Mouse (Mus musculus): Measurements from ENCODE around the gene Dcps. TPM values are rescaled to one million over a fixed set of nuclear protein-coding genes. Genes with fewer than 3 reads are reported as not detected.

The Dcps gene
- polyA plus RNA-seq, 1 experiment from 2014 or later, result 85.6 TPM

- 78% methylated on average over 3 of the region's 3 CpGs for WGBS
- peaks cover 59% of the 10 kb centered on the region for H3K4me1 ChIP-seq (replicated peaks)
Measured at GRCm38 (mm10) chr9:35108066-35108465, 67.8 kb downstream of the Dcps start.

GRCm38 (mm10) chr9:35107396-35107795 is 68.5 kb downstream of the Dcps start:
- Histone ChIP-seq H3K27me3 (no peaks in the 10 kb centered on the region), H3K27ac (no peak overlapping the region), H3K4me2 (no peak overlapping the region), H3K4me3 (replicated peaks) (no peak overlapping the region), H3K4me1 (replicated peaks) (peaks cover 57% of the 10 kb centered on the region), H3K36me3 (peaks cover 8% of the 10 kb centered on the region), H3K9ac (replicated peaks) (no peak overlapping the region), H3K9me3 (no peaks in the 10 kb centered on the region)
- ATAC-seq (ENCODE audit: insufficient number of reproducible peaks, insufficient read depth, low FRiP score, low TSS enrichment, low read depth), result no peak
- WGBS, result 93% methylated on average over 5 of the region's 5 CpGs

More at GRCm38 (mm10) chr9:35108066-35108465, 67.8 kb downstream of the Dcps start:
- Histone ChIP-seq H3K27me3 (no peaks in the 10 kb centered on the region), H3K9ac (replicated peaks) (no peak overlapping the region), H3K27ac (no peak overlapping the region), H3K36me3 (peaks cover 4% of the 10 kb centered on the region), H3K4me3 (replicated peaks) (no peak overlapping the region), H3K4me2 (no peak overlapping the region), H3K9me3 (no peaks in the 10 kb centered on the region)
- ATAC-seq (ENCODE audit: insufficient number of reproducible peaks, insufficient read depth, low FRiP score, low TSS enrichment, low read depth), result no peak

GRCm38 (mm10) chr9:35105884-35106880 is 69.7 kb downstream of the Dcps start:
- Histone ChIP-seq H3K9me3 (no peaks in the 10 kb centered on the region), H3K9ac (replicated peaks) (no peak overlapping the region), H3K27me3 (no peaks in the 10 kb centered on the region), H3K4me1 (replicated peaks) (peaks cover 45% of the 10 kb centered on the region), H3K4me2 (no peak overlapping the region), H3K36me3 (peaks cover 8% of the 10 kb centered on the region), H3K27ac (no peak overlapping the region), H3K4me3 (replicated peaks) (no peak overlapping the region)
- ATAC-seq (ENCODE audit: insufficient number of reproducible peaks, insufficient read depth, low FRiP score, low TSS enrichment, low read depth), result no peak
- 63% methylated on average over 15 of the region's 15 CpGs for WGBS

GRCm38 (mm10) chr9:35105438-35105837 is 70.4 kb downstream of the Dcps start:
- Histone ChIP-seq H3K4me3 (replicated peaks) (no peak overlapping the region), H3K4me1 (replicated peaks) (peaks cover 37% of the 10 kb centered on the region), H3K9me3 (no peaks in the 10 kb centered on the region), H3K27ac (no peak overlapping the region), H3K4me2 (no peak overlapping the region), H3K27me3 (no peaks in the 10 kb centered on the region), H3K9ac (replicated peaks) (no peak overlapping the region), H3K36me3 (peaks cover 13% of the 10 kb centered on the region)
- no peak for ATAC-seq (ENCODE audit: insufficient number of reproducible peaks, insufficient read depth, low FRiP score, low TSS enrichment, low read depth)
- 63% methylated on average over 2 of the region's 2 CpGs for WGBS

- peaks cover 30% of the 10 kb centered on the region for H3K4me1 ChIP-seq (replicated peaks)
- H3K27ac ChIP-seq, result no peak overlapping the region
- WGBS, result 75% methylated on average over 4 of the region's 4 CpGs
- no peak for ATAC-seq (ENCODE audit: insufficient number of reproducible peaks, insufficient read depth, low FRiP score, low TSS enrichment, low read depth)
- no peak overlapping the region for H3K4me2 ChIP-seq
- H3K9ac ChIP-seq (replicated peaks), result no peak overlapping the region
- no peaks in the 10 kb centered on the region for H3K27me3 ChIP-seq
- no peaks in the 10 kb centered on the region for H3K9me3 ChIP-seq
- H3K4me3 ChIP-seq (replicated peaks), result no peak overlapping the region
- H3K36me3 ChIP-seq, result peaks cover 13% of the 10 kb centered on the region
Measured at GRCm38 (mm10) chr9:35104711-35105110, 71.2 kb downstream of the Dcps start.

- H3K9ac ChIP-seq (replicated peaks), result no peak overlapping the region
- H3K4me2 ChIP-seq, result no peak overlapping the region
- ATAC-seq (ENCODE audit: insufficient number of reproducible peaks, insufficient read depth, low FRiP score, low TSS enrichment, low read depth), result no peak
- H3K4me1 ChIP-seq (replicated peaks), result no peaks in the 10 kb centered on the region
- WGBS, result 91% methylated on average over 4 of the region's 4 CpGs
- no peaks in the 10 kb centered on the region for H3K27me3 ChIP-seq
- no peak overlapping the region for H3K4me3 ChIP-seq (replicated peaks)
- no peaks in the 10 kb centered on the region for H3K9me3 ChIP-seq
- peaks cover 13% of the 10 kb centered on the region for H3K36me3 ChIP-seq
- H3K27ac ChIP-seq, result no peak overlapping the region
Measured at GRCm38 (mm10) chr9:35098762-35099161, 77.1 kb downstream of the Dcps start.

GRCm38 (mm10) chr9:35097901-35098300 is 78.0 kb downstream of the Dcps start:
- no peaks in the 10 kb centered on the region for H3K9me3 ChIP-seq
- no peak for ATAC-seq (ENCODE audit: insufficient number of reproducible peaks, insufficient read depth, low FRiP score, low TSS enrichment, low read depth)
- 88% methylated on average over 4 of the region's 4 CpGs for WGBS
- H3K9ac ChIP-seq (replicated peaks), result no peak overlapping the region
- H3K36me3 ChIP-seq, result peaks cover 8% of the 10 kb centered on the region
- no peaks in the 10 kb centered on the region for H3K4me1 ChIP-seq (replicated peaks)
- no peaks in the 10 kb centered on the region for H3K27me3 ChIP-seq
- H3K4me2 ChIP-seq, result no peak overlapping the region
- no peak overlapping the region for H3K27ac ChIP-seq
- no peak overlapping the region for H3K4me3 ChIP-seq (replicated peaks)

- ATAC-seq (ENCODE audit: insufficient number of reproducible peaks, insufficient read depth, low FRiP score, low TSS enrichment, low read depth), result no peak
- Histone ChIP-seq H3K4me1 (replicated peaks) (no peaks in the 10 kb centered on the region), H3K9me3 (no peaks in the 10 kb centered on the region), H3K9ac (replicated peaks) (no peak overlapping the region), H3K36me3 (0 out of 2 replicates have a peak, but pooled peaks cover 3% of the 10 kb centered on the region), H3K27me3 (no peaks in the 10 kb centered on the region), H3K27ac (no peak overlapping the region), H3K4me3 (replicated peaks) (no peak overlapping the region), H3K4me2 (no peak overlapping the region)
- 81% methylated on average over 1 of the region's 1 CpGs for WGBS
Measured at GRCm38 (mm10) chr9:35095726-35096125, 80.1 kb downstream of the Dcps start.

- WGBS, result 84% methylated on average over 3 of the region's 3 CpGs
- H3K27ac ChIP-seq, result no peak overlapping the region
- H3K36me3 ChIP-seq, result no peaks in the 10 kb centered on the region
- H3K9ac ChIP-seq (replicated peaks), result no peak overlapping the region
- H3K9me3 ChIP-seq, result no peaks in the 10 kb centered on the region
- no peaks in the 10 kb centered on the region for H3K27me3 ChIP-seq
- H3K4me1 ChIP-seq (replicated peaks), result no peaks in the 10 kb centered on the region
- no peak overlapping the region for H3K4me3 ChIP-seq (replicated peaks)
- H3K4me2 ChIP-seq, result no peak overlapping the region
- no peak for ATAC-seq (ENCODE audit: insufficient number of reproducible peaks, insufficient read depth, low FRiP score, low TSS enrichment, low read depth)
Measured at GRCm38 (mm10) chr9:35093350-35093749, 82.5 kb downstream of the Dcps start.

- H3K36me3 ChIP-seq, result no peaks in the 10 kb centered on the region
- no peak overlapping the region for H3K27ac ChIP-seq
- H3K9me3 ChIP-seq, result no peaks in the 10 kb centered on the region
- H3K4me2 ChIP-seq, result no peak overlapping the region
- no peaks in the 10 kb centered on the region for H3K27me3 ChIP-seq
- no peak overlapping the region for H3K4me3 ChIP-seq (replicated peaks)
- no peak overlapping the region for H3K9ac ChIP-seq (replicated peaks)
- WGBS, result 88% methylated on average over 2 of the region's 2 CpGs
- H3K4me1 ChIP-seq (replicated peaks), result no peaks in the 10 kb centered on the region
- ATAC-seq (ENCODE audit: insufficient number of reproducible peaks, insufficient read depth, low FRiP score, low TSS enrichment, low read depth), result no peak
Measured at GRCm38 (mm10) chr9:35092904-35093303, 83.0 kb downstream of the Dcps start.

Data from limb, embryonic 12.5 days (tissue).